Comparison of ENCODE assay signal across 1 mouse cellular context in genomic region chr17:71598659-71599554, GRCm38 (mm10).
A peak's percentile ranks its signal among the peaks of the same experiment; 100 is the strongest.
TF ChIP-seq lines count a peak whose summit lies in the region.

No protein-coding gene starts in this region.

TF ChIP-seq in CH12.LX, 34 proteins besides CTCF, POLR2A, EP300 and RAD21 (continued from another document):
- TF ChIP-seq PAX5 (IDR thresholded peaks at IDR 0.05; ENCODE audit: low read length) (no peak), JUN (IDR thresholded peaks at IDR 0.05; ENCODE audit: insufficient read depth, low read depth, low read length) (no peak), ZNF384 (IDR thresholded peaks at IDR 0.05; ENCODE audit: low read depth, low read length) (peak; percentile 83), KAT2A (IDR thresholded peaks at IDR 0.05; ENCODE audit: insufficient replicate concordance, low read length) (peak; percentile 62; the same call in 1 of the 2 replicates), SIN3A (IDR thresholded peaks at IDR 0.05; ENCODE audit: low read length) (peak; percentile 97), MAFK (IDR thresholded peaks at IDR 0.05; ENCODE audit: insufficient replicate concordance, low read length) (peak; percentile 93), ZKSCAN1 (IDR thresholded peaks at IDR 0.05; ENCODE audit: borderline replicate concordance, low read depth, low read length) (no peak), CHD2 (IDR thresholded peaks at IDR 0.05; ENCODE audit: low read length) (no peak), SMC3 (IDR thresholded peaks at IDR 0.05; ENCODE audit: low read depth, low read length) (no peak), MXI1 (IDR thresholded peaks at IDR 0.05; ENCODE audit: low read depth, low read length) (peak; percentile 97), ZC3H11A (IDR thresholded peaks at IDR 0.05; ENCODE audit: low read depth, low read length) (no peak), TBP (conservative IDR thresholded peaks at IDR 0.05; ENCODE audit: low read depth, low read length) (peak; percentile 99), BHLHE40 (IDR thresholded peaks at IDR 0.05; ENCODE audit: low read depth, low read length) (peak; percentile 42), MEF2A (IDR thresholded peaks at IDR 0.05; ENCODE audit: borderline replicate concordance, low read depth, low read length) (peak; percentile 55), MAZ (IDR thresholded peaks at IDR 0.05; ENCODE audit: low read depth, low read length) (no peak), POLR2AphosphoS2 (IDR thresholded peaks at IDR 0.05; ENCODE audit: low read depth, low read length) (no peak), JUND (conservative IDR thresholded peaks at IDR 0.05; ENCODE audit: low read depth, low read length) (no peak)
